ENCODE assay signal across 7 mouse cellular contexts in genomic region chr8:94801293-94802095, GRCm38 (mm10). TPM values are rescaled to one million over a fixed set of nuclear protein-coding genes. Genes with fewer than 3 reads are reported as not detected.
A peak's percentile ranks its signal among the peaks of the same experiment; 100 is the strongest.
DNase-seq lines count a peak whose midpoint lies in the region; TF ChIP-seq lines count a peak whose summit lies in the region.

No protein-coding gene starts in this region.

- H3K27ac ChIP-seq in layer of hippocampus, adult 2 months: peak overlapping the region; percentile 1; the same call in 1 of the 2 replicates

- no peak overlapping the region for H3K4me3 ChIP-seq in layer of hippocampus, adult 2 months

- peak; percentile 47 for DNase-seq in layer of hippocampus, adult 2 months (ENCODE audit: low spot score in 2 of 2)
- DNase-seq in layer of hippocampus, adult 9-10 months (ENCODE audit: low spot score): no peak
- peak; percentile 32 for DNase-seq in brain, embryonic 14.5 days (ENCODE audit: low read depth)
- peak; percentile 50 for DNase-seq in embryo, embryonic 10.5 days (ENCODE audit: low spot score)
- peak; percentile 79 to 80 for DNase-seq in kidney, postnatal 25 days
- peak; percentile 64 for DNase-seq in retina, embryonic 14.5 days (ENCODE audit: low spot score)
- no peak for DNase-seq in spleen, adult 12 weeks (ENCODE audit: low spot score)

- peak; percentile 64 for TF ChIP-seq CTCF in layer of hippocampus, adult 2 months (conservative IDR thresholded peaks at IDR 0.05)
- TF ChIP-seq CTCF in brain, embryonic 14.5 days (IDR thresholded peaks at IDR 0.05; ENCODE audit: borderline replicate concordance, extremely low read depth, insufficient read depth, insufficient read length): peak; percentile 53; the same call in 1 of the 2 replicates

- no peak for TF ChIP-seq POLR2A in brain, embryonic 14.5 days (IDR thresholded peaks at IDR 0.05; ENCODE audit: borderline replicate concordance, extremely low read depth, insufficient read depth, insufficient read length, poor library complexity, severe bottlenecking)

RNA-seq across cellular contexts. Expression of gene Ccl17, which starts 8.8 kb away (rescaled TPM):
- 1 to 10 TPM; 3.4 to 6.0 TPM for total RNA-seq in layer of hippocampus, adult 2 months (2021)
- 0.18 TPM in 1 of 2 replicates, not detected in the other for polyA plus RNA-seq in brain, embryonic 14.5 days (2012; rRNA removed)

RNA-seq across cellular contexts. Expression of gene Cx3cl1, which starts 29.7 kb away (rescaled TPM):
- total RNA-seq in layer of hippocampus, adult 2 months (2021): 100 to 1,000 TPM; 396 to 397 TPM
- polyA plus RNA-seq in brain, embryonic 14.5 days (2012; rRNA removed): 23.9 and 28.2 TPM in 2 replicates

RNA-seq across cellular contexts. Expression of gene Coq9, which starts 36.6 kb away (rescaled TPM):
- 10 to 100 TPM; 78.2 to 83.7 TPM for total RNA-seq in layer of hippocampus, adult 2 months (2021)
- polyA plus RNA-seq in brain, embryonic 14.5 days (2012; rRNA removed): 60.1 and 62.3 TPM in 2 replicates

RNA-seq across cellular contexts. Expression of gene Ciapin1, which starts 36.7 kb away (rescaled TPM):
- 10 to 100 TPM; 60.9 to 67.2 TPM for total RNA-seq in layer of hippocampus, adult 2 months (2021)
- 81.3 and 82.0 TPM in 2 replicates for polyA plus RNA-seq in brain, embryonic 14.5 days (2012; rRNA removed)

RNA-seq across cellular contexts. Expression of gene Polr2c, which starts 55.8 kb away (rescaled TPM):
- 10 to 100 TPM; 69.1 to 71.4 TPM for total RNA-seq in layer of hippocampus, adult 2 months (2021)
- 98.3 and 144 TPM in 2 replicates for polyA plus RNA-seq in brain, embryonic 14.5 days (2012; rRNA removed)

Comparison
In these comparisons a context has a peak if more than half of its experiments do, and no peak if none do; other contexts are left out.
1. DNase-seq: peak in layer of hippocampus, adult 2 months (2 of 2), brain, embryonic 14.5 days (single experiment), embryo, embryonic 10.5 days (single experiment), kidney, postnatal 25 days (2 of 2) and retina, embryonic 14.5 days (single experiment); none in layer of hippocampus, adult 9-10 months (single experiment) and spleen, adult 12 weeks (single experiment).